Mouse (Mus musculus) C2C12 (cell line): ENCODE measurements around the gene Ric8b. TPM values are rescaled to one million over a fixed set of nuclear protein-coding genes. Genes with fewer than 3 reads are reported as not detected.

ENCODE experiments used
- H3K27me3 ChIP-seq: one replicate; pipeline ENCODE4 v1.6.1; 2011; ENCODE audit not compliant: control insufficient read depth, insufficient read depth, insufficient read length
- H3K36me3 ChIP-seq: one replicate; pipeline ENCODE4 v1.6.1; 2011; ENCODE audit not compliant: control insufficient read depth, insufficient read depth
- H3K4me3 ChIP-seq: one replicate; pipeline ENCODE4 v1.5.1; 2011; ENCODE audit warnings: mild to moderate bottlenecking, control low read depth; ENCODE audit not compliant: poor library complexity, insufficient read depth, severe bottlenecking
- H3K79me2 ChIP-seq: one replicate; pipeline ENCODE4 v1.6.1; 2011; ENCODE audit not compliant: control insufficient read depth, insufficient read depth
- H3K79me3 ChIP-seq: one replicate; pipeline ENCODE4 v1.6.1; 2011; ENCODE audit warnings: low read depth, control low read depth
- H3ac ChIP-seq: one replicate; pipeline ENCODE3; 2011; ENCODE audit warnings: low read depth; ENCODE audit not compliant: control insufficient read depth, insufficient read length
- CEBPB ChIP-seq: IDR thresholded peaks from one replicate; pipeline ENCODE4 v1.6.1; 2011; ENCODE audit warnings: low read depth, mild to moderate bottlenecking, control low read depth, moderate library complexity
- CTCF ChIP-seq: IDR thresholded peaks from one replicate; pipeline ENCODE4 v1.5.1; 2011; ENCODE audit not compliant: control insufficient read depth, insufficient read depth, insufficient read length
- FOSL1 ChIP-seq: IDR thresholded peaks from one replicate; pipeline ENCODE4 v1.8.0; 2011; ENCODE audit warnings: mild to moderate bottlenecking, low read length; ENCODE audit not compliant: poor library complexity, insufficient read depth, severe bottlenecking
- MAX ChIP-seq: IDR thresholded peaks from one replicate; pipeline ENCODE4 v1.6.1; 2011; ENCODE audit warnings: mild to moderate bottlenecking, control low read depth
- MYOD1 ChIP-seq: IDR thresholded peaks from one replicate; pipeline ENCODE4 v1.6.1; 2011; ENCODE audit warnings: low read depth; ENCODE audit not compliant: control insufficient read depth, insufficient read length
- MYOG ChIP-seq: IDR thresholded peaks from one replicate; pipeline ENCODE4 v1.6.1; 2011; ENCODE audit not compliant: control insufficient read depth, insufficient read length; ENCODE audit errors: extremely low read depth
- USF1 ChIP-seq: IDR thresholded peaks from one replicate; pipeline ENCODE4 v1.6.1; 2011; ENCODE audit warnings: low read depth, mild to moderate bottlenecking, control low read depth, moderate library complexity
- polyA plus RNA-seq: library from polyadenylated mRNA; unstranded; fragments of >200 nt; fragmentation: generic; extraction: Trizol; gene quantifications from one replicate; pipeline ENCODE4 v1.2.1, GENCODE M21; 2012; ENCODE audit warnings: missing spikeins

Gene Ric8b
- polyA plus RNA-seq, 1 experiment: 6.4 TPM

GRCm38 (mm10) chr10:84885341-84885884, 32.0 kb upstream of the Ric8b start:
- Histone ChIP-seq H3K79me2 (no peaks in the 10 kb centered on the region), H3ac (no peak overlapping the region), H3K27me3 (no peaks in the 10 kb centered on the region), H3K36me3 (no peaks in the 10 kb centered on the region), H3K79me3 (no peaks in the 10 kb centered on the region), H3K4me3 (no peak overlapping the region)
- TF ChIP-seq MAX (no peak), MYOD1 (peak; percentile 93), CTCF (no peak), CEBPB (no peak)

DNA sequence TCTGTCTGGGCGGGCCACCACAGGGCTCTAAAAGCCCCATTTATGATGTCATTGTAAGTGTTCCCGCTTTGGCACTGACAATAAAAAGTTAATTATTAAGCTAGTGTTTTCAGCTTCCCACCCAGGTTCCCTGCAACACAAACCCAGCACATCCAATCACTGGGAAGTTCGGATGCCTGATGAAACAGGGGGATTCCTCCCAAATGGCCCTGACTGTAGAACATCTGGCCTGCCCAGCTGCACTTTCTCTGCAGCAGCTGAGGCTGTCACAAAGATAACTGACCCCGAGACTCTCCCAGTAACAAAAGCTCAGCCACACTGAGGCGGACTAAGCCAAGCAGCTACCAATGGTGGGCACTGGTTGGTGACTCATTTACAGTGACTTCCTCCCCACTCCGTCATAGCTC, 31.2 kb upstream of the Ric8b start:
- Histone ChIP-seq H3K79me3 (no peaks in the 10 kb centered on the region), H3K79me2 (no peaks in the 10 kb centered on the region), H3ac (peak overlapping the region; percentile 45), H3K27me3 (no peaks in the 10 kb centered on the region), H3K36me3 (no peaks in the 10 kb centered on the region), H3K4me3 (no peak overlapping the region)
- TF ChIP-seq FOSL1 (no peak), CEBPB (no peak), MYOD1 (peak; percentile 69), MAX (no peak), CTCF (no peak), MYOG (no peak), USF1 (no peak)

GRCm38 (mm10) chr10:84886785-84887184, 30.6 kb upstream of the Ric8b start:
- Histone ChIP-seq H3K79me3 (no peaks in the 10 kb centered on the region), H3K4me3 (no peak overlapping the region), H3ac (no peak overlapping the region), H3K27me3 (no peaks in the 10 kb centered on the region), H3K36me3 (no peaks in the 10 kb centered on the region), H3K79me2 (no peaks in the 10 kb centered on the region)
- TF ChIP-seq MYOG (no peak), CEBPB (no peak), MAX (no peak), FOSL1 (no peak), MYOD1 (no peak), USF1 (no peak), CTCF (no peak)

GRCm38 (mm10) chr10:84889096-84889846, 28.1 kb upstream of the Ric8b start:
- Histone ChIP-seq H3K79me3 (no peaks in the 10 kb centered on the region), H3K36me3 (no peaks in the 10 kb centered on the region), H3K79me2 (no peaks in the 10 kb centered on the region), H3K4me3 (no peak overlapping the region), H3ac (no peak overlapping the region), H3K27me3 (no peaks in the 10 kb centered on the region)
- TF ChIP-seq MYOD1: no peak
- TF ChIP-seq MYOG: no peak
- TF ChIP-seq CTCF: no peak
- TF ChIP-seq CEBPB: no peak
- TF ChIP-seq FOSL1: no peak
- TF ChIP-seq MAX: no peak
- TF ChIP-seq USF1: no peak

DNA sequence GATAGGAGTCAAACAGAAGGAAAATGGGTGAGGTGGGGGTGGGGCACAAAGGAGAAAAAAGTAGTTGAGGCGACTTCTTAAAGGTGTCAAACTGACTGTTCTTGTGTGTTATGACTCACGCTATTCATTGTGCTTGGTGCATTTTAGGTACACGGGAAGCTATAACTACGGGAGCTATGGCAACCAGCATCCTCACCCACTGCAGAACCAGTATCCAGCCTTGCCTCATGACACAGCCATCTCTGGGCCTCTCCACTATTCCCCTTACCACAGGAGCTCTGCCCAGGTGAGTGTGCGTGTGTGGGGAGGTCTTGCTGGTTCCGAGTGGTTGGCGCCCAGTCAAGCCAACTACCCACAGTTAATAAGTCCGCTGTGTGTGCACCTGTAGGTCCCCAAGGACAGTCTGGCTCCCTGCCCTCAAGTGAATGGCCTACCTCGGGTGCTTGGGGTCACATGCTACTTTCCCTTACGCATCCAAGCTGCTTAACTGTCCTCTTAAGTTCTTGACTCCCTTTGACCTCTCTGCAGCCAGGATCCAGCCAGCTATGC, 21.5 kb upstream of the Ric8b start:
- no peaks in the 10 kb centered on the region for H3K36me3 ChIP-seq
- no peak overlapping the region for H3ac ChIP-seq
- H3K27me3 ChIP-seq: no peaks in the 10 kb centered on the region
- no peak overlapping the region for H3K4me3 ChIP-seq
- H3K79me3 ChIP-seq: no peaks in the 10 kb centered on the region
- H3K79me2 ChIP-seq: no peaks in the 10 kb centered on the region
- TF ChIP-seq USF1: no peak
- no peak for TF ChIP-seq MAX
- TF ChIP-seq MYOD1: no peak
- no peak for TF ChIP-seq MYOG
- no peak for TF ChIP-seq FOSL1
- TF ChIP-seq CTCF: no peak
- TF ChIP-seq CEBPB: no peak
